Mouse (Mus musculus) heart, adult 9 months (tissue): ENCODE measurements around the gene S100b.

Experiments
- DNase-seq, 2 experiments: peaks; one replicate each; pipeline ENCODE4 v3.0.0; 2022; ENCODE audit warnings: low spot score in 2 of 2

Gene S100b

DNA sequence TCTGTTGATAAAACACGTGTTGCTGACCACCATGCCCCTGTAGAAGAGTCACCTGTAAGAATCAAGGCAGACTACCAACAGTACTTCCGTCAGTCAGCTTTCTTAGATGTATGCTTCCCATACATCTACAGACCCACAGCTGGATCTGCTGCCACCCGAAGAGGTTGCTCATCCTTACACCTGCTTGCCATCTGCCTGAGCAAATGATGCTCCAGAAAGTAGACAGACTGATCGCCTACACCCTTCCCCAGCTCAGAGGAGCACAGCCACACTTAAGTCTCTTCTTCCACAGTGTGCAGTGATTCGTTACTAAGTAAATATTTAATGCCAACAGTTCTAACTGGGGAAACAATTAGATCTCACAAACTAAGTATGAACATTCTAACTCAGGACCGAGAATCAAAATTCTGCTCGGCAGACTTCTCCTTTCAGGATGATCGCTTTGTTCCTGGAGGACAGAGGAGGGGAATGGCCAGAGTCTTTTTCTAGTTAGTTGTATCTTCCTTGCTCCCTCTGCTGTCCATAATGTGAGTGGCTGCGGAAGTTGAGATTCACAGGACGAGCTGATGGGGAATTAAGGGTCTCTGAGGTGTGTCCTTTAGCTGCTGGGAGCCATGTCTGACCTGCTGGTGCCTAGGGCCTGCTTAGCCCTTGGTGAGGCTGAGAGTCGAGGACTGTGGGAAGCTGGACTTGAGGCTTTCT lies 6.9 kb downstream of the S100b start:
- no peak for DNase-seq

DNA sequence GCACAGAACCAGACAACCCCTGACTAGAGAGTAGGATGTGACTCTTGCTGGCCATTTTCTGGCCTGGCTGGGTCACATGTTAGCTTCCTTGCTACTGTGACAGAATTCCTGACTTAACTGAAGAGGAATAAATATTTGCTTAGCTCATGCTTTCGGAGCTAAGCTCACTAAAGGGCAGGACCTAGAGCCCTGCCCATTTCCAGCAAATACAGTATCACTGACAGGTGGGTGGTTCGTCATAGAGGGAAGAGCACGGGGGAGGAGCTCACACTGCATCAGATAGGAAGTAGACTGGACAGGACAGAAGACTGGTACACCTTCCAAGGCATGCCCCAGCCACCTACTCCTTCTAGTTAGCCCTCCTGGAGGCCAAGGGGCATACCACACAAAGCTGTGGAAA lies 7.8 kb downstream of the S100b start:
- no peak for DNase-seq

DNA sequence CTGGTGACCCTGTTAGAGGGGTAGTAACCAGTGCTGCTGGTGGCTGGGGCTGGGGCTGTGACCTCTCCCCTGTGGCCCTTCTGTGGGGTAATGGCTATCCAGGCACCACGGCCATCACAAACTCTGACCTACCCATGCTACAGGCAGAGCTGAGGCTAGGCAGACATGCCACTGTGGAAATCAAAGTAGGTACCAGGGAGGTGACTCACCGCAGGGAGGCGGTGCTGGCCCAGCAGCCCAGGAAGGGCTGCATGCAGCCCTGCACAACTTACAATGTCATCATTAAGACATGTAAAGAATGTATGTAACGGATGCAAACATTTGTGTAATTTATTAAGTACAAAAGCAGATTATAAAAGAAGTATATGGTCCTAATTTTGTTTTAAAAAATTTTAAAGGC lies 8.8 kb downstream of the S100b start:
- DNase-seq = no peak

DNA sequence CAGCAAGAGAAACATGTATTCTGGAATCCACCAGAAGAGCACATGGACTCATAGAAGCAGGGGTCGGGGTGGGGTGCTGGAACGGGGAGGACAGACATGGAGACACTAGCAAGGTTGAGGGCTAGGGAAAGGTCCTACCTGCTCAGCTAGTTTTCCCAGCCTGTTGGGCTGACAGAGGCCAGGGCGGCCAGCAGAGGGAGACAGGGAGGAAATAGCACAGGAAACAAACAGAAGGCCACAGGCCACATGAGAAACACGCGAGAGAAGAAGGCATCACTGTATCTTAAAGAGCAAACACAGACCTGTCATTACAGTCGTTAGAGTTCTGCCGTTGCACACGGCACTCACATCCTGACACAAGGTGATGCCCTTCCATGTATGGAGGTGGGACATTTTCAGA lies 17.6 kb downstream of the S100b start:
- DNase-seq = no peak

DNA sequence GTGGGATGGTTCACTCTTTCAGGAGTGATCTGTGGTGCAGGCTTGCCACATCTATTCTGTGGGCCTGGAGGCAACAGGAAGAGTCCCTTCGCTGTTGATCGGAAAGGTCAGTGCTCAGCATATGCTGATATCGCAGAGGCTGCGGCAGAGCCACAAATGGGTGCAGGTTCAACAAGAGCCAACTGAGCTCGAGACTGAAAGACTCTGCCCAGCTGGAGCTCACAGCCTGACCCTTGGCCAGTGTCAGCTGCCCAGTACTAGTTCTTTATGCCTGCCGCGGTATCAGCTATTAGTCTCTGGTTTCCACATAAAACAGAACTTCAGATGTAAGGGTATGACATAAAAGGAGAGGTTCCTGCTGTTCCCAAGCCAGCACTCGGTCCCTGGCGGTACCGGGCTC lies 21.6 kb downstream of the S100b start:
- DNase-seq = no peak

DNA sequence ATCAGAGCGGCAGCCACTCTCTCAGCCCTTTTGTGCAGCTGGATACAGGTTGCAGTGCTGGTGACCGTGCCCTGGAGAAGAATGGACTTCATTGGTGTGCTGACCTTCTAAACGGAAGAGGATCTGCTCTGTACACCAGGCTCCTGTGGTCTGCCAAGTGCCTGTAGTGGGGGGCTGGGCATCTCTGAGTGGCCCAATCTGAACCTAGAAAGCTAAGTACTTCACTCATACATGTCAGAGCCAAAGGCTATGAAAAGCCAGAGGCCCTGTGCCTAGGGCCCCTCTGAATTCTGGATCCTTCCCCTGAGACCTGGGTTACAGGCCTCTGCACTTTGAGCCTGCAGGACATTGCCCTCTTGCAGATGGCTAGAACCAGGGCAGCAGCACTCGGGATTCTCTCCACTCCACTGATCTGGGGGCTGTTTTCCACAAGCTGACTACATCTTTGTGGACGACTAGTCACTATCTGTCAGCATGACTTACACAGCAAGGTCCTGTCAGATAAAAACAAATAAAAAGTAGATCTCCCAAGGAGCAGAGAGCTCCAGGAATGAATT lies 25.0 kb downstream of the S100b start:
- DNase-seq = peak; percentile 15

DNA sequence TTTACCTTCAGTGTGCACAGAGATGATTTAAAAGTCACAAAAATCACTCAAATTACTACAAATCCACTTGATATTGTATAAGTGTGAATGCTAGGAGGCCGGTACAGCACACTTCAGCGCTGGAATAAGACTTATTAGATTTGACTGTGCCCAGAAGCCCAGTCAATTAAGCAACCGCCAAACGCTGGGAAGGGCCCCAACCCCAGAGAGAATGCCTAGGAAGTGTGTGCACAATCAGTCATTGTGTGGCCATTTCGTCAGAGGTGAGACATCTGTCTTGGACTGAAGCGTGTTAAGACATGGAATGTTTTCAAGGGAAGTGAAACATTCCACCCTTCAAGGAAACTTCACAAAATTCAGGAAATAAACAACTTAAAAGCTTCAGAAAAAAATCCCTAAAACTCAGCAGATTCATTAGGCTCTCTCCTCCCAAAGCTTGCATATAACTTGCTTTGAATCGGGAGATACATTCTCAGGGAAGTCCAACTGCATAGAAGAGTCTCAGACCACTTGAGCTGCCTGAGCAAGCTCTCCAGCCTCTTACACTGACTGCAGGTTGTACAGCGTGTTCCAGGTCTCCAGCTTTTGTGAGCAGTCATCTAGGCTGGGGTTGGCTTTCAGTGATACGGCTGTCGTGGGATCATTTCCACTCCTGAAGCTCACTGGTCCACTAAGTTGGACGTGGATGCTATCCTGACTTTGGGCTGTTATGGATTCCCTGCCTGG lies 34.8 kb downstream of the S100b start:
- no peak for DNase-seq

DNA sequence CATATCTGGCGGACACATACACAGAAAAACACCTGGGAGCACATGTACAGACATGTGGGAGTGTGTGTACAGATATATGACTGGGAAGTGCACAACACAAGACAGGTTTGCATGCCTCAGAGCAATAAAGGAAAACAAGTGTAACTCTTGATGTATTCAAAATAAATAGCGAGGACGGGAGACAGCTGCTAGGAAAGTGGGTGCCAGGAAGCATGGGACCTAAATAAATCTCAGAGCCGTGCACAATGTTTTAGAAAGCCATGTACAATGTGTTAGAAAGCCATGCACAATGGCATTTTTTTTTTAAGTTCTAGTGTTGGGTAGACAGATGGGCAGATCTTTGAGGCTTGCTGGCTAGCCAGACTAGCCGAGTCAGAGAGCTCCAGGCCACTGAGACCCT lies 35.4 kb downstream of the S100b start:
- no peak for DNase-seq

DNA sequence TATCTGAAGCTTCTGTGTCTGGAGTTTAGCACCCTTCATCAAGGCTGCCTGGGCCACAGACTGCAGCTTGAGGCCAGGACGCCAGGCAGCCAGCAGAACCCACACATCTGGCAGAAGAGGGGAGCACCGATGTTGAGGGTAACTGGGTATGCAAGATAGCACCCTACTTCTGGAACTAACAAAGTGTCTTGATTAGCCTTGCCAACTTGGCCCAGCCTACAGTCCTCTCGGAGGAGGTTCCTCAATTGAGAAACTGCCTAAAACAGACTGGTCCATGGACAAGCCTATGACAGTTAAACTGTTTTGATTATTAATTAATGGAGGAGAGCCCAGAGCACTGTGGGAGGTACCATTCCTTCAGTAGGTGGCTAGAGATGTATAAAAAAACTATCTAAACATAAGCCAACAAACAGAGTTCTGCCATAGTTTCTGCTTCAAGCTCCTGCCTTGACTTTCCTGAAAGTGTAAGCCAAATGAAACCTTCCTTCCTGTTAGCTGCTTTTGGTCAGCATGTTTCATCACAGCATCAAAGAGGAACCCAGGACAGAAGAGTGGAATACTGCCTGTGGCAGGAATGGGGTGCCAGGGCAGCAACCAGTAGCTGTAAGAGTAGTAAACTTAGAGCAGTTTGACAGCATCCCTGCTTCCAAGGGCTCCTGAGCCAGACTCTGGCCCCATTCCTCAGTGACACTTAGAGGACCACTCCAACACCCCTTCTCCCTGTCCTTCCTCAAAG lies 36.5 kb downstream of the S100b start:
- no peak for DNase-seq

DNA sequence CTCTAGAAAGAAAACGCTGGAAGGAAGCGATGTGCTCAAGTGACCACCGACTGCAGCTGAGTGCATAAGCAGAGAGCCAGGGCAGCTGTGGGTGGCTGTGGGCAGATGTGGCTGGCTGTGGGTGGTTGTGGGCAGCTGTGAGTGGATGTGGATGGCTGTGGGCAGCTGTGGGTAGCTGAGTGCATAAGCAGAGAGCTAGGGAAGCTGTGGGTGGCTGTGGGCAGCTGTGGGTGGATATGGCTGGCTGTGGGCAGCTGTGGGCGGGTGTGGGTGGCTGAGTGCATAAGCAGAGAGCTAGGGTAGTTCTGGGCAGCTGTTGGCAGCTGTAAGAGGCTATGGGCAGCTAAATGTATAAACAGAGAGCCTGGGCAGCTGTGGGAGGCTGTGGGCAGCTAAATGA lies 39.6 kb downstream of the S100b start:
- DNase-seq = no peak

DNA sequence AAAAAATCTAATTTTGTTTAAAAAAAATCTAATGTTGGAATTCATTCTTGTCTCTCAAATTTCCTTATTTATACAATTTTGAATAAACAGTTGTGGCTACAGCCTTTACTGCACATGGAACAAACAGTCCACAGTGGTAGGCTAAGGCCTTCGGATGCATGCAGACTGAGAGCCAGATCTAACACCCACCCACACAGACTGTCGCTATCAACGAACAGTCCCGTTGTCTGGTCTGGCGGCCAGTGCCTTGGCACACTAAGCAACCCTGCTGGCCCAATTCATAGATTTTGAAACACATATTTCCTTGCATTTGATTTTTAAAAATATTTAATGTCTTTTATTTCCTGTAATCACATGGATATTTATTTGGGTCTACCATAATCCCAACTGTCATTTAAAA lies 46.5 kb downstream of the S100b start:
- no peak for DNase-seq

DNA sequence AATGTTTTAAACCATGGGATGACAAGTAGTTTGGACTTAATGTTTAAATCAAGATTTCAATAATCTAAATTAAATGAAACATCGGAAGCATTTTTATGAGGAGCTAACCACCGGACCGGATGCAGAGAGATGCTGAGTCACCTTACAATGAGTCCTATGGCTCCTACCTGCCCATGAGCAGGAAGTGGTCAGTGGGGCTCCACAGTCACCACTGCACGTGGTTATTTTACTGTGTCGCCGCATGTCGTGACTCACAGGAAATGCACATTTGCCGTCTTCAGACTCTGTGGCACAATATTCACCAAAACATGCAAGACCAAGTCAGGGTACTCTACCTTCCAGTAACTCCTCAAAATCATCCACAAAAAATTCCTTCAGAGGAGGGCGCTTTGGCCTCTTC lies 53.1 kb downstream of the S100b start:
- DNase-seq = no peak
